Mouse (Mus musculus) small intestine, adult 2 months (tissue): ENCODE results near the gene Cops7a. TPM values are rescaled to one million over a fixed set of nuclear protein-coding genes. Genes with fewer than 3 reads are reported as not detected.

Source experiments
- H3K27ac ChIP-seq: fragments of 200-500 bp; 2 replicates; pipeline ENCODE4 v1.5.1; 2012; ENCODE audit warnings: low read depth, low read length, control low read depth, inconsistent platforms; ENCODE audit not compliant: insufficient read depth
- H3K27me3 ChIP-seq: fragments of 200-500 bp; 2 replicates; pipeline ENCODE4 v1.6.1; 2012; ENCODE audit warnings: mild to moderate bottlenecking, moderate library complexity, low read length, inconsistent platforms; ENCODE audit not compliant: control insufficient read depth, insufficient read depth
- H3K36me3 ChIP-seq: fragments of 200-500 bp; 2 replicates; pipeline ENCODE4 v1.6.1; 2012; ENCODE audit warnings: mild to moderate bottlenecking, low read length, control low read depth, inconsistent platforms; ENCODE audit not compliant: control insufficient read depth, insufficient read depth
- H3K4me1 ChIP-seq: fragments of 200-500 bp; 2 replicates; pipeline ENCODE4 v1.6.1; 2012; ENCODE audit warnings: low read length, inconsistent platforms, mixed read lengths; ENCODE audit not compliant: control insufficient read depth, insufficient read depth, insufficient read length
- H3K4me3 ChIP-seq: fragments of 200-500 bp; 2 replicates; pipeline ENCODE4 v1.5.1; 2012; ENCODE audit warnings: low read depth, mild to moderate bottlenecking, control low read depth, inconsistent platforms, low read length, moderate library complexity
- CTCF ChIP-seq: fragments of 200-500 bp; IDR thresholded peaks from 2 replicates; pipeline ENCODE4 v1.5.1; 2012; ENCODE audit warnings: low read depth, mild to moderate bottlenecking, control low read depth, inconsistent platforms, low read length, moderate library complexity, mixed read lengths; ENCODE audit not compliant: insufficient replicate concordance, insufficient read length; ENCODE audit errors: extremely low read depth
- POLR2A ChIP-seq: fragments of 200-500 bp; IDR thresholded peaks from 2 replicates; pipeline ENCODE4 v1.6.1; 2012; ENCODE audit warnings: low read depth, mild to moderate bottlenecking, control low read depth, inconsistent platforms, low read length, moderate library complexity
- whole genome bisulfite sequencing: fragments of 180-500 bp; shearing (Covaris S2); methylation state at CpG from one replicate; pipeline ENCODE4 v1.1.7; 2018; 5-methylcytosine and 5-hydroxymethylcytosine counted together
- polyA plus RNA-seq: library from polyadenylated mRNA; depleted of rRNA; stranded (reverse); fragments of >200 nt; gene quantifications from 2 replicates; pipeline ENCODE4 v1.2.3, GENCODE M21; 2012

The Cops7a gene
- polyA plus RNA-seq, 1 experiment: 131 TPM

- H3K4me3 ChIP-seq: peak overlapping the region; percentile 82
- H3K36me3 ChIP-seq: peaks cover 11% of the 10 kb centered on the region
- no peaks in the 10 kb centered on the region for H3K27me3 ChIP-seq
- WGBS: 3% methylated on average over 7 of the region's 7 CpGs
- H3K27ac ChIP-seq: peak overlapping the region; percentile 94
- TF ChIP-seq CTCF: no peak
- peaks cover 38% of the 10 kb centered on the region for H3K4me1 ChIP-seq
Observed at GRCm38 (mm10) chr6:124918331-124918690, 47.0 kb downstream of the Cops7a start.

- Histone ChIP-seq H3K4me1 (peaks cover 42% of the 10 kb centered on the region), H3K4me3 (peak overlapping the region; percentile 82), H3K27me3 (no peaks in the 10 kb centered on the region), H3K27ac (peak overlapping the region; percentile 94), H3K36me3 (peaks cover 11% of the 10 kb centered on the region)
- WGBS: under 1% methylated on average over 82 of the region's 89 CpGs
- TF ChIP-seq CTCF: peak; percentile 12; the same call in 1 of the 2 replicates
- TF ChIP-seq POLR2A: peak; percentile 79
Observed at GRCm38 (mm10) chr6:124917518-124918330, 47.6 kb downstream of the Cops7a start.

- under 1% methylated on average over 64 of the region's 67 CpGs for WGBS
- H3K27me3 ChIP-seq: no peaks in the 10 kb centered on the region
- peak overlapping the region; percentile 87 for H3K27ac ChIP-seq
- peaks cover 42% of the 10 kb centered on the region for H3K4me1 ChIP-seq
- H3K4me3 ChIP-seq: peak overlapping the region; percentile 82
- peak; percentile 67 for TF ChIP-seq CTCF
- no peak for TF ChIP-seq POLR2A
- H3K36me3 ChIP-seq: peaks cover 11% of the 10 kb centered on the region
Observed at GRCm38 (mm10) chr6:124916695-124917517, 48.4 kb downstream of the Cops7a start.

GRCm38 (mm10) chr6:124915942-124916694 lies 49.2 kb downstream of the Cops7a start:
- Histone ChIP-seq H3K4me3 (peak overlapping the region; percentile 82), H3K27me3 (no peaks in the 10 kb centered on the region), H3K27ac (peak overlapping the region; percentile 72), H3K36me3 (peaks cover 11% of the 10 kb centered on the region), H3K4me1 (peaks cover 42% of the 10 kb centered on the region)
- WGBS: 7% methylated on average over 12 of the region's 12 CpGs
- no peak for TF ChIP-seq CTCF
- 0 out of 2 replicates have a peak, but pooled peaks have one; percentile 22 for TF ChIP-seq POLR2A

- Histone ChIP-seq H3K4me3 (peak overlapping the region; percentile 82), H3K27me3 (no peaks in the 10 kb centered on the region), H3K4me1 (peaks cover 41% of the 10 kb centered on the region), H3K27ac (peak overlapping the region; percentile 72), H3K36me3 (peaks cover 11% of the 10 kb centered on the region)
- 16% methylated on average over 22 of the region's 22 CpGs for WGBS
- no peak for TF ChIP-seq POLR2A
- no peak for TF ChIP-seq CTCF
Observed at GRCm38 (mm10) chr6:124915160-124915941, 50.0 kb downstream of the Cops7a start.

- Histone ChIP-seq H3K27ac (no peak overlapping the region), H3K36me3 (peaks cover 11% of the 10 kb centered on the region), H3K4me1 (peaks cover 37% of the 10 kb centered on the region), H3K27me3 (no peaks in the 10 kb centered on the region), H3K4me3 (no peak overlapping the region)
- TF ChIP-seq CTCF: no peak
- no peak for TF ChIP-seq POLR2A
- WGBS: 86% methylated on average over 7 of the region's 7 CpGs
Observed at GRCm38 (mm10) chr6:124914511-124914910, 50.8 kb downstream of the Cops7a start.
